Mouse (Mus musculus): ENCODE measurements around the gene Tmem176a. TPM values are rescaled to one million over a fixed set of nuclear protein-coding genes. Genes with fewer than 3 reads are reported as not detected.

Tmem176a gene
- polyA plus RNA-seq, 1 experiment from 2014 or later, result 227 TPM

DNA sequence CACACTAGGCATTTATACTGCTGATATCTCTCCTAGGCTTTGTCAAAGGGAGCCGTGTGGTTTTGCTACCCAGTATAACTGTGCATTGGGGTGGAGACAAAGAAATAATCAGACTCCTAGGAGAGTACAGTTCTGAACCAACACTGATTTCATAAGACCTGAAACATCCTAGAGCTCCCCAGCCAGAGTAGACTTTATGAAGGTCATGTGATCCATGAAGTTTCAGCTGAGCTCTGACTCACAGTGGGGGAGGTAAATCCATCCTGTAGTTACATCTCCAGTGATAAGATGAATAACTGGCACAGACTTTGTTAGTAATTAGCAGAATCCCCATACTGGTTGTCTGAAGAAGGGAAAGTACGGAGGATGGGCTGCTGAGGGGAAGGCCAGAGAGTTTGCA is 29.1 kb downstream of the Tmem176a start:
- H3K4me1 ChIP-seq (ENCODE audit: insufficient read depth, low read length), result peaks cover 7% of the 10 kb centered on the region; the same call in 1 of the 2 replicates
- no peak overlapping the region for H3K4me3 ChIP-seq (ENCODE audit: low read length)
- no peak overlapping the region for H3K9ac ChIP-seq (replicated peaks; ENCODE audit: low read length)
- no peak overlapping the region for H3K27ac ChIP-seq (ENCODE audit: low read length)
- WGBS, result 81% methylated on average over 2 of the region's 2 CpGs
- no peak overlapping the region for H3K4me2 ChIP-seq (replicated peaks; ENCODE audit: low read depth, low read length)
- no peaks in the 10 kb centered on the region for H3K9me3 ChIP-seq (ENCODE audit: low read length)
- H3K36me3 ChIP-seq (ENCODE audit: insufficient read depth, low read length), result no peaks in the 10 kb centered on the region
- H3K27me3 ChIP-seq (ENCODE audit: insufficient read depth, low read length), result no peaks in the 10 kb centered on the region
- ATAC-seq (ENCODE audit: low FRiP score, low TSS enrichment), result no peak

DNA sequence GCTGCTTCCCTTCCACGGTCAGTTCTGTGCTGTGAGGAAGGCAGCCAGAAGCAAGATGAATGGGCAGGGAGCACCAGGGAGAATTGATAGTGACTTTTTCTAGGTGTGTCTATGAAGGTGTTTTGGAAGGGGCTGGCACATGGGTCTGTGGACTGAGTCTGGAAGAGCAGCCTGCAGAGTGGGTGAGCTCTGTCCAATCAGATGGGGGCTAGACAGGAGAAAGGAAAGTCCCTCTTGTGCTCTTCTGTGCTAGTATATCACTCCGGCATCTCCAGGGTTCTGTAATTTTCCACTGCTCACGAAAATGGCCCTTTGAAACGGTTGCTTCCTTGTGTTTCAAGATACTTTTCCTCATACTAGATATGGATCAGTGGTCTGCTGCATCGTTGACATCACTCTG is 31.9 kb downstream of the Tmem176a start, which contains the start of gene Aoc1:
Gene Aoc1, plus strand, starts transcription at position 301 of the 400 bp plus-strand sequence.
- Histone ChIP-seq H3K4me2 (replicated peaks; ENCODE audit: low read depth, low read length) (no peak within 1 kb of the TSS), H3K27me3 (ENCODE audit: insufficient read depth, low read length) (no peaks in the 10 kb centered on the region), H3K27ac (ENCODE audit: low read length) (no peak within 1 kb of the TSS), H3K36me3 (ENCODE audit: insufficient read depth, low read length) (no peaks in the 10 kb centered on the region), H3K9ac (replicated peaks; ENCODE audit: low read length) (no peak within 1 kb of the TSS), H3K4me1 (ENCODE audit: insufficient read depth, low read length) (0 out of 2 replicates have a peak, but pooled peaks cover 3% of the 10 kb centered on the region), H3K4me3 (ENCODE audit: low read length) (no peak within 1 kb of the TSS), H3K9me3 (ENCODE audit: low read length) (no peaks in the 10 kb centered on the region)
- ATAC-seq (ENCODE audit: low FRiP score, low TSS enrichment), result no peak
- 70% methylated on average over 5 of the region's 5 CpGs for WGBS

- H3K36me3 ChIP-seq (ENCODE audit: insufficient read depth, low read length), result no peaks in the 10 kb centered on the region
- H3K4me2 ChIP-seq (replicated peaks; ENCODE audit: low read depth, low read length), result no peak overlapping the region
- no peaks in the 10 kb centered on the region for H3K9me3 ChIP-seq (ENCODE audit: low read length)
- 75% methylated on average over 4 of the region's 4 CpGs for WGBS
- ATAC-seq (ENCODE audit: low FRiP score, low TSS enrichment), result no peak
- 0 out of 2 replicates have a peak, but pooled peaks cover 3% of the 10 kb centered on the region for H3K4me1 ChIP-seq (ENCODE audit: insufficient read depth, low read length)
- H3K9ac ChIP-seq (replicated peaks; ENCODE audit: low read length), result no peak overlapping the region
- no peak overlapping the region for H3K4me3 ChIP-seq (ENCODE audit: low read length)
- no peak overlapping the region for H3K27ac ChIP-seq (ENCODE audit: low read length)
- H3K27me3 ChIP-seq (ENCODE audit: insufficient read depth, low read length), result no peaks in the 10 kb centered on the region
Observed at GRCm38 (mm10) chr6:48874576-48874975, 33.9 kb downstream of the Tmem176a start.

DNA sequence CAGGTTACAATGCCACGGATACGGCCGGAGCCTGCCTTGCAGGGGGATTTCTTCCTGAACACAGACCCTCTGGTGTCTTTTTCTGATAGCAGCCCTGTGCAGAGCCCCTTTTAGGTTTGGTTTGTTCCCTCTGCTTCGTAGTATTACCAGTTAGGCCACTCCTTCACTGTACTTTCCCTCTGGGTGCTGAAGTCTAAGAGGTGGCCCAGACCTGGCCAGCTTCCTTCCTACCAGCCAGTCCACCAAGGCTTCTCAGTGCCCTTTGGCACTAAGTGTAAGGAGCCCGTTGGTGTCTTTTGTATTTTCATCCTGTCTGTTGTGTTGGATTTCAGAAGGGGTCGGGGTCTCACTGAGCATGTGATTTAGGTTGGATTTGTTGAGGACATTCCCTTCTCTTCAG is 34.8 kb downstream of the Tmem176a start:
- no peak overlapping the region for H3K4me2 ChIP-seq (replicated peaks; ENCODE audit: low read depth, low read length)
- no peak overlapping the region for H3K9ac ChIP-seq (replicated peaks; ENCODE audit: low read length)
- 0 out of 2 replicates have a peak, but pooled peaks cover 3% of the 10 kb centered on the region for H3K4me1 ChIP-seq (ENCODE audit: insufficient read depth, low read length)
- H3K9me3 ChIP-seq (ENCODE audit: low read length), result no peaks in the 10 kb centered on the region
- no peak overlapping the region for H3K4me3 ChIP-seq (ENCODE audit: low read length)
- H3K27me3 ChIP-seq (ENCODE audit: insufficient read depth, low read length), result no peaks in the 10 kb centered on the region
- 84% methylated on average over 6 of the region's 6 CpGs for WGBS
- no peaks in the 10 kb centered on the region for H3K36me3 ChIP-seq (ENCODE audit: insufficient read depth, low read length)
- no peak for ATAC-seq (ENCODE audit: low FRiP score, low TSS enrichment)
- H3K27ac ChIP-seq (ENCODE audit: low read length), result no peak overlapping the region

GRCm38 (mm10) chr6:48876510-48877135 is 35.9 kb downstream of the Tmem176a start:
- no peaks in the 10 kb centered on the region for H3K27me3 ChIP-seq (ENCODE audit: insufficient read depth, low read length)
- H3K9me3 ChIP-seq (ENCODE audit: low read length), result no peaks in the 10 kb centered on the region
- no peak for ATAC-seq (ENCODE audit: low FRiP score, low TSS enrichment)
- no peak overlapping the region for H3K27ac ChIP-seq (ENCODE audit: low read length)
- H3K4me3 ChIP-seq (ENCODE audit: low read length), result no peak overlapping the region
- 0 out of 2 replicates have a peak, but pooled peaks cover 3% of the 10 kb centered on the region for H3K4me1 ChIP-seq (ENCODE audit: insufficient read depth, low read length)
- WGBS, result 63% methylated on average over 5 of the region's 5 CpGs
- H3K36me3 ChIP-seq (ENCODE audit: insufficient read depth, low read length), result no peaks in the 10 kb centered on the region
- no peak overlapping the region for H3K9ac ChIP-seq (replicated peaks; ENCODE audit: low read length)
- no peak overlapping the region for H3K4me2 ChIP-seq (replicated peaks; ENCODE audit: low read depth, low read length)

DNA sequence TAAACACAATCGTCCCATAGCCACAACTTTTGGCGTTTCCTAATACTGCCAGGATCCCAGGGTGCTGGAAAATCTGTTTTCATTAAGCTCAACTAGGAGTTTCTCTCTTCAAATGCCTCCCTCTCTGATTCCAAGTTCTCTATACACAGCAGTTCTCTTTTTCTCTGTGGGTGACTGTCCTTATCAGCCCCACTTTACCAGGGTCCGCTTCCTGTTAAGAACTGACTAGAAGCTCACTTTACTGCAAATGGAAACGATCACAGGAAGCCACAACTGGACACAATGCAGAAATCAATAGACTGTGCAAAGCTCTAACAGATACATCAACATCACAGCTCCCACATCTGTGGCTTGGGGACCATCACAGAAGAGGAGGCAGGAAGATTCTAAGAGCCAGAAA is 53.5 kb downstream of the Tmem176a start:
- Histone ChIP-seq H3K4me3 (ENCODE audit: low read length) (no peak overlapping the region), H3K4me1 (ENCODE audit: insufficient read depth, low read length) (0 out of 2 replicates have a peak, but pooled peaks cover 13% of the 10 kb centered on the region), H3K27me3 (ENCODE audit: insufficient read depth, low read length) (no peaks in the 10 kb centered on the region), H3K9me3 (ENCODE audit: low read length) (no peaks in the 10 kb centered on the region), H3K36me3 (ENCODE audit: insufficient read depth, low read length) (no peaks in the 10 kb centered on the region), H3K4me2 (replicated peaks; ENCODE audit: low read depth, low read length) (no peak overlapping the region), H3K27ac (ENCODE audit: low read length) (peak overlapping the region; percentile 51), H3K9ac (replicated peaks; ENCODE audit: low read length) (no peak overlapping the region)
- ATAC-seq (ENCODE audit: low FRiP score, low TSS enrichment), result no peak
- 70% methylated on average over 4 of the region's 4 CpGs for WGBS

GRCm38 (mm10) chr6:48894938-48895818 is 54.5 kb downstream of the Tmem176a start:
- no peaks in the 10 kb centered on the region for H3K27me3 ChIP-seq (ENCODE audit: insufficient read depth, low read length)
- H3K4me1 ChIP-seq (ENCODE audit: insufficient read depth, low read length), result 0 out of 2 replicates have a peak, but pooled peaks cover 10% of the 10 kb centered on the region
- peak overlapping the region; percentile 94 for H3K27ac ChIP-seq (ENCODE audit: low read length)
- H3K9ac ChIP-seq (replicated peaks; ENCODE audit: low read length), result peak overlapping the region; percentile 36; the same call in 1 of the 2 replicates
- 75% methylated on average over 8 of the region's 8 CpGs for WGBS
- no peak overlapping the region for H3K4me3 ChIP-seq (ENCODE audit: low read length)
- H3K36me3 ChIP-seq (ENCODE audit: insufficient read depth, low read length), result no peaks in the 10 kb centered on the region
- ATAC-seq (ENCODE audit: low FRiP score, low TSS enrichment), result peak; percentile 51; the same call in 1 of the 2 replicates
- no peaks in the 10 kb centered on the region for H3K9me3 ChIP-seq (ENCODE audit: low read length)
- H3K4me2 ChIP-seq (replicated peaks; ENCODE audit: low read depth, low read length), result no peak overlapping the region

- H3K27me3 ChIP-seq (ENCODE audit: insufficient read depth, low read length), result no peaks in the 10 kb centered on the region
Observed at GRCm38 (mm10) chr6:48895941-48896340, 55.2 kb downstream of the Tmem176a start.

More at GRCm38 (mm10) chr6:48895941-48896340, 55.2 kb downstream of the Tmem176a start:
- H3K9me3 ChIP-seq (ENCODE audit: low read length), result no peaks in the 10 kb centered on the region
- H3K36me3 ChIP-seq (ENCODE audit: insufficient read depth, low read length), result no peaks in the 10 kb centered on the region
- peak; percentile 77 for ATAC-seq (ENCODE audit: low FRiP score, low TSS enrichment)
- H3K4me1 ChIP-seq (ENCODE audit: insufficient read depth, low read length), result 0 out of 2 replicates have a peak, but pooled peaks cover 5% of the 10 kb centered on the region
- no peak overlapping the region for H3K4me3 ChIP-seq (ENCODE audit: low read length)
- 58% methylated on average over 5 of the region's 5 CpGs for WGBS
- H3K4me2 ChIP-seq (replicated peaks; ENCODE audit: low read depth, low read length), result no peak overlapping the region
- no peak overlapping the region for H3K9ac ChIP-seq (replicated peaks; ENCODE audit: low read length)
- peak overlapping the region; percentile 94 for H3K27ac ChIP-seq (ENCODE audit: low read length)

All from kidney, embryonic 16.5 days (tissue).